10 mouse cellular contexts compared by ENCODE assay signal in genomic region chr5:117665181-117665580, GRCm38 (mm10).
DNase-seq lines count a peak whose midpoint lies in the region; ATAC-seq lines count a peak whose summit lies in the region.
"Had no signal": no experiment of that assay in that cellular context is flagged by ENCODE, and none has a peak within 500 bp of the region (broad histone marks: within the 10 kb centered on the region; RNA-seq: fewer than 3 reads in every experiment).

No protein-coding gene starts in this region.

- H3K4me2 ChIP-seq in kidney, embryonic 16.5 days (replicated peaks; ENCODE audit: low read depth, low read length) = peak overlapping the region; percentile 40
- peak overlapping the region; percentile 22 for H3K4me2 ChIP-seq in embryonic facial prominence, embryonic 12.5 days (replicated peaks)
- H3K4me2 ChIP-seq in forebrain, embryonic 14.5 days (ENCODE audit: low read length) = no peak overlapping the region

- H3K27ac ChIP-seq in kidney, embryonic 16.5 days (ENCODE audit: low read length) = no peak overlapping the region
- H3K27ac ChIP-seq in embryonic facial prominence, embryonic 12.5 days = no peak overlapping the region
- no peak overlapping the region for H3K27ac ChIP-seq in forebrain, embryonic 14.5 days (ENCODE audit: low read depth, low read length)

- H3K4me1 ChIP-seq in kidney, embryonic 16.5 days (ENCODE audit: insufficient read depth, low read length) = peaks cover 24% of the 10 kb centered on the region
- peaks cover 10% of the 10 kb centered on the region for H3K4me1 ChIP-seq in embryonic facial prominence, embryonic 12.5 days
- H3K4me1 ChIP-seq in forebrain, embryonic 14.5 days (ENCODE audit: control insufficient read depth, insufficient read depth, low read length) = peaks cover 7% of the 10 kb centered on the region

- no peaks in the 10 kb centered on the region for H3K27me3 ChIP-seq in kidney, embryonic 16.5 days (ENCODE audit: insufficient read depth, low read length)
- H3K27me3 ChIP-seq in embryonic facial prominence, embryonic 12.5 days = no peaks in the 10 kb centered on the region
- H3K27me3 ChIP-seq in forebrain, embryonic 14.5 days (replicated peaks; ENCODE audit: control insufficient read depth, insufficient read depth, low read length) = no peaks in the 10 kb centered on the region

- H3K4me3 ChIP-seq in kidney, embryonic 16.5 days (ENCODE audit: low read length) = peak overlapping the region; percentile 4; the same call in 1 of the 2 replicates
- no peak overlapping the region for H3K4me3 ChIP-seq in embryonic facial prominence, embryonic 12.5 days
- H3K4me3 ChIP-seq in forebrain, embryonic 14.5 days (ENCODE audit: low read depth, low read length) = no peak overlapping the region

- WGBS in kidney, embryonic 16.5 days = 5% methylated on average over 9 of the region's 9 CpGs
- WGBS in embryonic facial prominence, embryonic 12.5 days = 8% methylated on average over 9 of the region's 9 CpGs
- WGBS in forebrain, embryonic 14.5 days = under 1% methylated on average over 9 of the region's 9 CpGs

- ATAC-seq in kidney, embryonic 16.5 days (ENCODE audit: low FRiP score, low TSS enrichment) = no peak
- no peak for ATAC-seq in embryonic facial prominence, embryonic 12.5 days (ENCODE audit: insufficient number of reproducible peaks, insufficient read depth, low FRiP score, low TSS enrichment)
- ATAC-seq in forebrain, embryonic 14.5 days = no peak

- DNase-seq in kidney, postnatal 36 days = no peak
- peak; percentile 57 for DNase-seq in forebrain, embryonic 14.5 days (ENCODE audit: low spot score)
- DNase-seq in lung, postnatal 14 days = peak; percentile 7
- no peak for DNase-seq in B cell, adult 2 months
- no peak for DNase-seq in cerebellum, postnatal 14 days
- DNase-seq: gastrocnemius, postnatal 14 days; layer of hippocampus, postnatal 36 days had no signal

- no peak overlapping the region for H3K9ac ChIP-seq in kidney, embryonic 16.5 days (replicated peaks; ENCODE audit: low read length)
- H3K9ac ChIP-seq in embryonic facial prominence, embryonic 12.5 days = no peak overlapping the region
- H3K9ac ChIP-seq in forebrain, embryonic 14.5 days (ENCODE audit: low read length) = no peak overlapping the region

- H3K9me3 ChIP-seq in kidney, embryonic 16.5 days (ENCODE audit: low read length) = no peaks in the 10 kb centered on the region
- no peaks in the 10 kb centered on the region for H3K9me3 ChIP-seq in embryonic facial prominence, embryonic 12.5 days
- H3K9me3 ChIP-seq in forebrain, embryonic 14.5 days (replicated peaks; ENCODE audit: control insufficient read depth, low read length) = no peaks in the 10 kb centered on the region

- no peaks in the 10 kb centered on the region for H3K36me3 ChIP-seq in kidney, embryonic 16.5 days (ENCODE audit: insufficient read depth, low read length)
- H3K36me3 ChIP-seq in embryonic facial prominence, embryonic 12.5 days = no peaks in the 10 kb centered on the region
- no peaks in the 10 kb centered on the region for H3K36me3 ChIP-seq in forebrain, embryonic 14.5 days (ENCODE audit: control insufficient read depth, insufficient read depth, low read length)
- H3K36me3 ChIP-seq: G1E had no signal

Comparison
In these comparisons a context has a peak if more than half of its experiments do, and no peak if none do; other contexts are left out.
1. DNase-seq: peak in forebrain, embryonic 14.5 days (single experiment) and lung, postnatal 14 days (single experiment); none in kidney, postnatal 36 days (0 of 2), B cell, adult 2 months (0 of 2) and cerebellum, postnatal 14 days (0 of 2).